Mouse (Mus musculus): ENCODE results near the gene Ensa.
A peak's percentile ranks its signal among the peaks of the same experiment; 100 is the strongest.
"Not testable (repeated sequence)": the region's sequence is repeated elsewhere in the genome, so short reads cannot be mapped to it uniquely, and the experiment has no call there.

The Ensa gene

GRCm38 (mm10) chr3:95643097-95643496 lies 18.3 kb downstream of the Ensa start:
- DNase-seq (ENCODE audit: low spot score in 2 of 2) = no peak

GRCm38 (mm10) chr3:95645313-95646235 lies 20.8 kb downstream of the Ensa start:
- DNase-seq (ENCODE audit: low spot score in 2 of 2) = no peak

- DNase-seq (ENCODE audit: low spot score in 2 of 2) = no peak
Measured at GRCm38 (mm10) chr3:95648016-95648415, 23.2 kb downstream of the Ensa start.

GRCm38 (mm10) chr3:95650276-95651032 lies 25.7 kb downstream of the Ensa start:
- DNase-seq (ENCODE audit: low spot score in 2 of 2) = no peak

GRCm38 (mm10) chr3:95651033-95651373 lies 26.2 kb downstream of the Ensa start:
- DNase-seq (ENCODE audit: low spot score in 2 of 2) = no peak

- no peak for DNase-seq (ENCODE audit: low spot score in 2 of 2)
Measured at GRCm38 (mm10) chr3:95651391-95652203, 26.8 kb downstream of the Ensa start.

- DNase-seq (ENCODE audit: low spot score in 2 of 2) = no peak
Measured at GRCm38 (mm10) chr3:95652204-95652811, 27.5 kb downstream of the Ensa start.

GRCm38 (mm10) chr3:95652871-95653270 lies 28.1 kb downstream of the Ensa start:
- DNase-seq (ENCODE audit: low spot score in 2 of 2) = no peak

- DNase-seq (ENCODE audit: low spot score in 2 of 2) = no peak
Measured at GRCm38 (mm10) chr3:95653473-95654034, 28.8 kb downstream of the Ensa start.

- DNase-seq (ENCODE audit: low spot score in 2 of 2) = not testable (repeated sequence)
Measured at GRCm38 (mm10) chr3:95654371-95654770, 29.6 kb downstream of the Ensa start.

- no peak for DNase-seq (ENCODE audit: low spot score in 2 of 2)
Measured at GRCm38 (mm10) chr3:95655437-95655836, 30.6 kb downstream of the Ensa start.

GRCm38 (mm10) chr3:95657108-95657507 lies 32.3 kb downstream of the Ensa start:
- no peak for DNase-seq (ENCODE audit: low spot score in 2 of 2)

GRCm38 (mm10) chr3:95657711-95658110 lies 32.9 kb downstream of the Ensa start:
- DNase-seq (ENCODE audit: low spot score in 2 of 2) = no peak

- peak; percentile 85 to 93 for DNase-seq (ENCODE audit: low spot score in 2 of 2)
Measured at GRCm38 (mm10) chr3:95658236-95658867, 33.6 kb downstream of the Ensa start, which contains the start of gene Mcl1. Gene Mcl1, plus strand, starts transcription at chr3:95658788.

GRCm38 (mm10) chr3:95658868-95659712 lies 34.3 kb downstream of the Ensa start:
- peak; percentile 45 to 63 for DNase-seq (ENCODE audit: low spot score in 2 of 2)

GRCm38 (mm10) chr3:95659948-95660347 lies 35.2 kb downstream of the Ensa start:
- no peak for DNase-seq (ENCODE audit: low spot score in 2 of 2)

- DNase-seq (ENCODE audit: low spot score in 2 of 2) = no peak
Measured at GRCm38 (mm10) chr3:95660788-95661478, 36.1 kb downstream of the Ensa start.

GRCm38 (mm10) chr3:95661945-95662715 lies 37.3 kb downstream of the Ensa start:
- DNase-seq (ENCODE audit: low spot score in 2 of 2) = no peak

Data from cerebellum, postnatal 4 days (tissue).